Mouse (Mus musculus): ENCODE measurements around the gene F830045P16Rik.

GRCm38 (mm10) chr2:129531890-129532289, 4.5 kb downstream of the F830045P16Rik start:
- TF ChIP-seq USF2 (conservative IDR thresholded peaks at IDR 0.05; ENCODE audit: low read depth, low read length) (no peak), BHLHE40 (IDR thresholded peaks at IDR 0.05; ENCODE audit: low read depth, low read length) (no peak), SIN3A (IDR thresholded peaks at IDR 0.05; ENCODE audit: low read length) (no peak), CTCF (conservative IDR thresholded peaks at IDR 0.05 in 1 of 2, IDR thresholded peaks at IDR 0.05 in 1 of 2; ENCODE audit: low read depth in 2 of 2, low read length in 2 of 2) (no peak)
